Mouse (Mus musculus): ENCODE data around the gene Slc33a1. TPM values are rescaled to one million over a fixed set of nuclear protein-coding genes. Genes with fewer than 3 reads are reported as not detected.

Gene Slc33a1
- total RNA-seq, 2 experiments from 2014 or later: 24.4 to 25.2 TPM

GRCm38 (mm10) chr3:63898581-63899308 is 65.8 kb downstream of the Slc33a1 start:
- DNase-seq (ENCODE audit: low spot score in 2 of 2): peak; percentile 80 to 87

- DNase-seq (ENCODE audit: low spot score in 2 of 2): no peak
Measured at GRCm38 (mm10) chr3:63897177-63897576, 67.4 kb downstream of the Slc33a1 start.

GRCm38 (mm10) chr3:63896303-63896702 is 68.3 kb downstream of the Slc33a1 start:
- no peak for DNase-seq (ENCODE audit: low spot score in 2 of 2)

GRCm38 (mm10) chr3:63895786-63896185 is 68.8 kb downstream of the Slc33a1 start:
- DNase-seq (ENCODE audit: low spot score in 2 of 2): no peak

GRCm38 (mm10) chr3:63893677-63894076 is 70.9 kb downstream of the Slc33a1 start:
- no peak for DNase-seq (ENCODE audit: low spot score in 2 of 2)

GRCm38 (mm10) chr3:63892154-63892553 is 72.4 kb downstream of the Slc33a1 start:
- DNase-seq (ENCODE audit: low spot score in 2 of 2): no peak

Other genes with a start within 250 kb of the Slc33a1 start
- 1 to 10 TPM; 6.0 to 9.6 TPM for gene Plch1, start 65.3 kb downstream of the Slc33a1 start, total RNA-seq (2021)
- gene E130311K13Rik, start 35.3 kb downstream of the Slc33a1 start, total RNA-seq (2021): 10 to 100 TPM; 11.7 to 14.0 TPM
- gene Gmps, start 11.3 kb upstream of the Slc33a1 start, total RNA-seq (2021): 10 to 100 TPM; 38.3 to 39.4 TPM
- under 1 TPM; 0.78 to 0.89 TPM for gene Vmn2r1, start 116.8 kb upstream of the Slc33a1 start, total RNA-seq (2021)
- not detected for gene Vmn2r2, start 177.2 kb upstream of the Slc33a1 start, total RNA-seq (2021)

All from layer of hippocampus, postnatal 10 days (tissue).